Mouse (Mus musculus) heart, adult 2 months (tissue): ENCODE measurements at regions not wholly inside any gene's neighbourhood (a gene's known extent, or its start where the extent isn't known, plus 50 kb on each side); places are given as distances from the start of the nearest gene placed in this dataset.
"Not testable (repeated sequence)": the region's sequence is repeated elsewhere in the genome, so short reads cannot be mapped to it uniquely, and the experiment has no call there.

Source experiments
- DNase-seq, 2 experiments: peaks; one replicate each; pipeline ENCODE4 v3.0.0; 2021
- H3K27ac ChIP-seq: fragments of 200-600 bp; 2 replicates; pipeline ENCODE4 v1.8.1; 2022
- H3K27me3 ChIP-seq: fragments of 200-500 bp; 2 replicates; pipeline ENCODE4 v1.6.1; 2012; ENCODE audit warnings: mild to moderate bottlenecking, low read length, inconsistent platforms, mixed read lengths; ENCODE audit not compliant: control insufficient read depth, insufficient read depth
- H3K36me3 ChIP-seq: fragments of 200-500 bp; 2 replicates; pipeline ENCODE4 v1.6.1; 2012; ENCODE audit warnings: low read length, inconsistent platforms; ENCODE audit not compliant: control insufficient read depth, insufficient read depth
- H3K4me1 ChIP-seq: fragments of 200-500 bp; 2 replicates; pipeline ENCODE4 v1.6.1; 2011; ENCODE audit warnings: low read length; ENCODE audit not compliant: control insufficient read depth, insufficient read depth
- H3K4me3 ChIP-seq: fragments of 200-600 bp; 2 replicates; pipeline ENCODE4 v1.8.1; 2022
- H3K79me2 ChIP-seq: fragments of 200-500 bp; replicated peaks from 2 replicates; pipeline ENCODE4 v1.6.1; 2012; ENCODE audit warnings: mild to moderate bottlenecking, inconsistent platforms, low read length, moderate library complexity, mixed read lengths; ENCODE audit not compliant: control insufficient read depth, insufficient read depth
- H3K9ac ChIP-seq: fragments of 200-500 bp; 2 replicates; pipeline ENCODE4 v1.6.1; 2012; ENCODE audit warnings: low read depth, mild to moderate bottlenecking, control low read depth, inconsistent platforms, low read length, mixed read lengths
- CTCF ChIP-seq: fragments of 200-600 bp; IDR thresholded peaks from 2 replicates; pipeline ENCODE4 v1.8.1; 2022; ENCODE audit warnings: antibody characterized with exemption, mild to moderate bottlenecking, moderate library complexity
- EP300 ChIP-seq: fragments of 200-500 bp; IDR thresholded peaks from 2 replicates; pipeline ENCODE4 v1.6.1; 2011; ENCODE audit warnings: low read depth, low read length, control low read depth; ENCODE audit not compliant: insufficient read depth
- POLR2A ChIP-seq: fragments of 200-500 bp; IDR thresholded peaks from 2 replicates; pipeline ENCODE4 v1.6.1; 2011; ENCODE audit warnings: mild to moderate bottlenecking, low read depth, low read length, control low read depth; ENCODE audit not compliant: insufficient read depth
- whole genome bisulfite sequencing: fragments of 180-500 bp; shearing (Covaris S2); methylation state at CpG from one replicate; pipeline ENCODE4 v1.1.7; 2018; 5-methylcytosine and 5-hydroxymethylcytosine counted together
- intact Hi-C: fragments of 180-260 bp; cut with DNase I; formaldehyde crosslinking; loops from one replicate; pipeline ENCODE4 v1.15.1; 2025

DNA sequence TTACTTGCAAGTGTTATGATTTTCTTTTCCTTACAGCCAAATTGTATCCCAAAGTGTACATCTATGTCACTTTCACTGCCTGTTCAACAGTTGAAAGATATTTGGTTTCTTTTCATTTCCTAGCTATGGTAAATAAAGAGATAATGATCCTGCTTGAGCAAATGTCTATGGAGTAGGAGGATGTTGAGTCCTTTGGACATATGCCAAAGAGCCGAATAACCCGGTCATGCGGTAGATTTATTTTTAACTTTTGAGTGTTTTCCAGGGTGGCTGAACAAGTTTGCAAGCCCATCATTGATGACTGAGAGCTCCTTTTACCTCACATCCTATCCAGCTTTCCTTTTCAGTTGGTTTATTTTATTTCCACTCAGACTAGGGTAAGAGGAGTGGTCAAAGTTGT lies 881.7 kb upstream of the Foxg1 start:
- no peak overlapping the region for H3K4me3 ChIP-seq
- TF ChIP-seq POLR2A (no peak), CTCF (no peak)
- WGBS: 35% methylated on average over 3 of the region's 3 CpGs
- no peak for DNase-seq
- H3K27me3 ChIP-seq: no peaks in the 10 kb centered on the region
- no peaks in the 10 kb centered on the region for H3K4me1 ChIP-seq
- intact Hi-C loops: no loop called here
- no peak overlapping the region for H3K27ac ChIP-seq
- H3K36me3 ChIP-seq: no peaks in the 10 kb centered on the region
- no peaks in the 10 kb centered on the region for H3K79me2 ChIP-seq
- no peak overlapping the region for H3K9ac ChIP-seq

DNA sequence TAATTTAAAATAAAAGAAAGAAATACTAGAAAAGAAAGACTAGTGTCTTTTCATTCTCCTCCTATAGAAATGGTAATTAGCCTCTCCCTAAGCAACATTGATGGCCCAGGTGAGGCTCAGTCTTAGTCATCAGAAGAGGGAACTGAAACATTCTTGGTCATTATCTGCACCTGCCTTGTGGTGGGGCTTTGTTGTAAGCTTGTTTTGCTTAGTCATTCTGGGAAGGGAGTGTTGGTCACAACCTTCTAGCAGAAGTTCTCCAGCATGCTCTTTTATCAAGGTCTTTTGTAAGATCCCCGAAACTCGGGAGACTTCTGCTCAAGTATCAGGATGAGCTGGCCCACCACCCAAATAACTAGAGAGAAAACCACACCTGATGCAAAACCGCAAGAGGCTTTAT lies 870.9 kb upstream of the Foxg1 start:
- Histone ChIP-seq H3K4me1 (no peaks in the 10 kb centered on the region), H3K36me3 (no peaks in the 10 kb centered on the region), H3K27ac (no peak overlapping the region), H3K27me3 (no peaks in the 10 kb centered on the region), H3K4me3 (no peak overlapping the region), H3K79me2 (no peaks in the 10 kb centered on the region), H3K9ac (no peak overlapping the region)
- intact Hi-C loops: no loop called here
- TF ChIP-seq EP300: no peak
- no peak for TF ChIP-seq CTCF
- TF ChIP-seq POLR2A: no peak
- WGBS: 66% methylated on average over 3 of the region's 3 CpGs
- DNase-seq: no peak

DNA sequence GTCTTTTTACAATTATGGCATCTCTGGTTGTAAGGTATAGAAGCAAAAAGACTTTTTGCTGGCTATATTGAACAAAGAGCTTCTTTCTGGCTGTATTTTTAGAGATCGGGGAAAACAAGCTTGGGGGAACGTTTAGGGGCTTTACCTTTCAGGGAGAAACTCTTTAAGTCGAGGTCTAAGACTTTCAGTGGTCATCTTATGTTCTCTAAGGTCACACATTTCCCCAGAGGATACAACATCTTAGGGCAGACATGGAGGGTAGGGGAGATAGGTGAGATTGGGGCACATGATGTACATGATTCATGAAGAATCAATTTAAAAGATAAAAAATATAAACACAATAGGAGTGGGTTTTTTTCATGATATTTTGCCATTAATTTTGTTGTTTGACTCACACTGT lies 870.2 kb upstream of the Foxg1 start:
- no peaks in the 10 kb centered on the region for H3K36me3 ChIP-seq
- no peak overlapping the region for H3K27ac ChIP-seq
- no peak overlapping the region for H3K9ac ChIP-seq
- no peak for DNase-seq
- WGBS: 50% methylated on average over 3 of the region's 3 CpGs
- H3K79me2 ChIP-seq: no peaks in the 10 kb centered on the region
- no peaks in the 10 kb centered on the region for H3K27me3 ChIP-seq
- H3K4me3 ChIP-seq: no peak overlapping the region
- intact Hi-C loops: no loop called here
- H3K4me1 ChIP-seq: no peaks in the 10 kb centered on the region
- TF ChIP-seq POLR2A (no peak), EP300 (no peak), CTCF (no peak)

DNA sequence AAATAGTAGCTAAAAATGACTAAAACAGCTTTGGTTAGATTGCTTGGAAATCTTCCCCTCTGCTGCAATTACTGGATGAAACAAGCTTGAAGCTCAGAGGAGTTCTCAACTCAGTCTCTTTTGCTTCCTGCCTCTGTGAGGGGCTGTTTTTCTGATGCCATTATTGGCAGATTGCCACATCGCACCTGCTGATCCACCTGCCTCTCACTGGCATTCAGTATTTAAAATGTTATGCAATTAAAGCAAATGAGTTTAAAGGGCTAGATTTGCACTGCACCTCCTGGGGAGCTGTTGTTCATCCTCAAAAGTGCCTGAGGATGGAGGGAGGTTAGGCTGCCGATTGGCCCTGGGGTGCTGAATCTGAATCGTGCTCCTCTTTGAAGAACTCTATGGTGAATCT lies 860.5 kb upstream of the Foxg1 start:
- H3K27me3 ChIP-seq: no peaks in the 10 kb centered on the region
- no peaks in the 10 kb centered on the region for H3K79me2 ChIP-seq
- no peaks in the 10 kb centered on the region for H3K36me3 ChIP-seq
- H3K4me3 ChIP-seq: no peak overlapping the region
- TF ChIP-seq CTCF: no peak
- no peak for TF ChIP-seq EP300
- no peak for TF ChIP-seq POLR2A
- 64% methylated on average over 3 of the region's 3 CpGs for WGBS
- DNase-seq: no peak
- H3K27ac ChIP-seq: no peak overlapping the region
- H3K4me1 ChIP-seq: no peaks in the 10 kb centered on the region
- H3K9ac ChIP-seq: no peak overlapping the region
- intact Hi-C loops: no loop called here

DNA sequence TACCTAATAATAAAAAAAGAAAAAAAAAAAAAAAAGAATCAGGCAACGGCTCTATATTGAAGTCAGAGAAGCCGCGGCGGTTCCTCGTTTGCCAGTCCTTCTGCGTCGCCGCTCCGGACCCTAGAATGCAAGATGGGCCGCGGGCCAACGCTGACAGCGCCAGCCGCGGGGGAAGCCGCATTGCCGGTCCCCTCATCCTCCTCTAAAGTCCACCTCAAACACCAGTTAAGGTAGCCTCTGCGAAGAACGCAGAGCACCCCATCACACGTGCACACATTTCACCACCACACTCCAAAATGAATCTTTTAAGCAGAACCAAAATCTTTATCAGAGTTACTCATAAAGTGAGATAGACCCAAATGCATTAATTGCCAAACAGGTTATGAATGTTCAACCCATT lies 822.8 kb upstream of the Foxg1 start:
- intact Hi-C loops, H3K79me2 ChIP-seq, H3K27ac ChIP-seq, H3K4me1 ChIP-seq, H3K4me3 ChIP-seq, H3K9ac ChIP-seq, H3K27me3 ChIP-seq, H3K36me3 ChIP-seq: not testable (repeated sequence)
- WGBS: 75% methylated on average over 20 of the region's 20 CpGs
- peak; percentile 4 to 26 for DNase-seq

DNA sequence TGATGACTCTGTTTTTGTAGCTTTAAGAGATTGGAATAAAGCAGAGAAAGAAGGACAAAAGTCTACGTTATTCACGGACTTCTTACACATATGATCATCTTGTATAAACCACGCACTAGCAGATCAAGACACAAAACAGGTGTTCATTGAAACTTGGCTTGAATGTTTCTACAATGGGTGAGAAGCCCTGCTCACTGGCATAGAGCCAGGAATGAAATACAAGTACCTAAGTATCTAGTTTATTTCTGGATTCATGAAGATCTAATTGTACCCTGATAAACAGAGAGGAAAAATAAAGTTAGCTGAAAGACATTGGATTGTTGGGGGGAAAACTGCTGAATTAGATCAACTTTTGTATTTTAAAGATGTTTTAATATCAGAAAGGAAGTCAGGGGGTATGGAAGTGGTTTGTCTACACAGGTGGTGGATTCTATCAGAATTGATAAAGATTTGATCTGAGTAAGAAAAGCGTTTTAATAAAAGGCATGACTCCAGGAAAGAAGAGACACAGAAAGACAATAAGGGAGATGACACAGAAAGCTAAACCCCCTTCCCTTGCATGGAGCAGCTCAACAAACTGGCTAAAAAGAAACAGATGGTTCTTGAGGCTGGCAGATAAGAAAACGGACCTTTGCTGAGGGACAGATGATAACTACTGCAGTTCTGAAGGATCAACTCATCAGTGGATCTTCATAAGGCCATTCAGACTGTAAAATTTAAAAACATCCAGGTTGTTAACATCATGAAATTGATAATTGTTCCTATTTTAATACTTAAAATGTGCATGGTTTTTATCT lies 777.9 kb upstream of the Foxg1 start:
- WGBS: 64% methylated on average over 5 of the region's 5 CpGs
- DNase-seq: no peak
- H3K36me3 ChIP-seq: no peaks in the 10 kb centered on the region
- intact Hi-C loops: no loop called here
- H3K79me2 ChIP-seq: no peaks in the 10 kb centered on the region
- H3K27ac ChIP-seq: no peak overlapping the region
- H3K27me3 ChIP-seq: no peaks in the 10 kb centered on the region
- H3K9ac ChIP-seq: no peak overlapping the region
- no peak overlapping the region for H3K4me3 ChIP-seq
- TF ChIP-seq EP300: no peak
- TF ChIP-seq POLR2A: no peak
- no peak for TF ChIP-seq CTCF
- no peaks in the 10 kb centered on the region for H3K4me1 ChIP-seq
